Mouse (Mus musculus) lung, postnatal 0 days (tissue): ENCODE measurements around the gene Wnt7a.

ENCODE experiments used
- CTCF ChIP-seq: IDR thresholded peaks from 2 replicates; pipeline ENCODE4 v1.5.1; 2016; ENCODE audit warnings: antibody characterized with exemption, mild to moderate bottlenecking
- EP300 ChIP-seq: IDR thresholded peaks from 2 replicates; pipeline ENCODE4 v1.6.1; 2016; ENCODE audit warnings: antibody characterized with exemption, mild to moderate bottlenecking, control low read depth

DNA sequence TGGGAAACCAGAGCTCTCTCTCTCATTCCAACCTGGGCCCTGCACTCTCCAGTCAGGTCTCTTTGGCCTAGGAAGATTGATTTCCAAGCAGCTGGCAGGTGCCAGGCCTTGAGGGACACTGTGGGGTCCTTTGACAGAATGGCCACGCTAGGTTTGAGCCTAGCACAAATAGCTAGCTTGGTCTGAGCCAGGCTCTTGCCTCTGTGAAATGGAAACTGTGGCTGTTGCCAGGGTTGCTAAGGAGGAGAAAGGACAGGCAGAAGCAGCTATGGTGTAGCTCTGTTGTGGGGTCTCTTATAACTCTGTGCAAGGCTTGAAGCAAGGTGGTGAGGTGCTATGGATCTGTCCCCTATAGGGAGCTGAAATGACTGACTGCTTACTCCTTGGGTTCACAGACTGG, 75.7 kb downstream of the Wnt7a start:
- no peak for TF ChIP-seq EP300
- TF ChIP-seq CTCF: no peak
